Mouse (Mus musculus): ENCODE data around the gene Bckdhb.

The Bckdhb gene

DNA sequence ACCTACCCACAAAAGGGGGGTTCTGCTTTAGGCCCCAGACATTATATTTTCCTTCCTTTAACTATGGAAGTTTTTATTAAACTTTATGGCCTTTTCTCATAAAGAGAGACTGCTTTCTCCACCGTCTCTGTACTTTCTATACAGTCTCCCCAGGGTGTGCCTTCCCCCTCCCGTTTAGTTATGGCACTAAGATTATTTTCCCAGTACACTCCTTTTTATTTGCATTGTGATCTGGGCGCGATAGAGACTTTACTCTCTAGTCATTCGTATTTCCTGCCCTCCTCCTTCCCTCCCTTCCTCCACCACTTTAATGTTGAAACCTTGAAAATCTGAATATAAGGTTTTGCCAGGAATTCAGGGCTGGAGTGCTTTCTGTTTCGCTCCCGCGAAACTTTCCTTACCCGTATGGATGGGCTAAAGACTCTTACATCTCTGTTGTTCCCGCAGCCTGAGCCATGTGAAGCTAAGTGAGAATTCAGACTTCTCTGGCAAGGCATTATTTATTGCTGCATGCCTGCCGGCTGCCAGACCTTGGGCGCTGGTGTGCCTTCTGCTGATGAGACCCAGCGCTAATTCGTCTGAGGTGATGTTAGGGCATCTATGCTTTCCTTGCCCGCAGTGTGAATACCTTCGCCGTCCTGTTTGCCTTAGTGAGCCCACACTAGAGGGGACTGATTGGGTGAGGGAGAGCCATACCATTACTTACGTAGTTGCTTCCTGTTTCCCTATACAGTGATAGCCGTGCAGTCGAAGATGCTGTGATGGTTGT is 182.3 kb downstream of the Bckdhb start:
- DNase-seq (ENCODE audit: low spot score), result no peak

DNA sequence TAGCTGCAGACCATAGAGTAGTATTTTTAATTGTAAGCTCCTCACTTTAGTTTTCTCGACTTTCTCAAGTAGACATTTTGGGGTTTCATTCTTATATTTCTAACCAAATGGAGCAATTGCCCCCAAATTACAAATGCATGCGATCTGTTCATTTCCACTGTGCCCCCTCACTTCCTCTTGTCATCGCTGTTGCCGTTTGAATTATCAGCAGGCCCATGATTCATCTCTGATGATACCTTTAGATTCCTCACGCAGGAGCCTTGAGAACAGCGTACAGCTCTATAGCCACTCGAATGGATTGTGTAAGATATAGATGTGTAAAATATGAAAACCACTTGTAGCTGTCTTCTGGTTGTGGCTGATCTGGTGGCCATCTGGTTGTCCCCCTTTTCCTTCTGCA is 183.6 kb downstream of the Bckdhb start:
- DNase-seq (ENCODE audit: low spot score), result no peak

DNA sequence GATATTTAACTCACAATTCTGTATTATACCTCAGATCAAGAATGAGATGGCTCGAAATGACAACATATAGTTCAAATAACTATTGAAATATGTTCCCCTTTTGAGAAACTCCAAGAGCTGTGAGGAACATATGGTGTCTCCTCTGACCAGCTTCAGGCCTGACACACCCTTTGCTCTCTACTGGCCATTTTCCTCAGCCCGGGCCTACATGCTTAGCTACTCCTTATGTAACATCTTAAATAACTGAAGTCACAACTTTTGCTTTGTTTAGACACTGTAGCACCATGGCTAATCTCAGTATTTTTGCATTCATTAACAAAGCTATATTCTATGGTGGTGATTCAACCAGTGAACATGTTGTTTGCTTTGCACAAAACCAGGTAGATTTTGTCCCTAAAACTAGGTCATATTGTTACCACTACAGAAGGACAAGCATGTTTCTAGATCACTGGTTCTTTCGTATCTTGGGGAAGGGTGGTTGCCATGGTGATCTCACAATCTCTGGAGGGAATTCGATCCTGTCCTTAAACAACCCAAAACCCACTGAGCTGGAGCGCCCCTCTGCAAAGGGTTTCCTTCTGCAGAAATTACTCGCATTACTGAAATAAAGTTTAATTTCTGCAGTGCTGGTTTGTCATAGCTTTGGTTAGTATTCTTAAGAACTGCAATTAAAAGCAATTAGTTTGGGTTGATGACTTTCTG is 185.0 kb downstream of the Bckdhb start:
- DNase-seq (ENCODE audit: low spot score), result no peak

DNA sequence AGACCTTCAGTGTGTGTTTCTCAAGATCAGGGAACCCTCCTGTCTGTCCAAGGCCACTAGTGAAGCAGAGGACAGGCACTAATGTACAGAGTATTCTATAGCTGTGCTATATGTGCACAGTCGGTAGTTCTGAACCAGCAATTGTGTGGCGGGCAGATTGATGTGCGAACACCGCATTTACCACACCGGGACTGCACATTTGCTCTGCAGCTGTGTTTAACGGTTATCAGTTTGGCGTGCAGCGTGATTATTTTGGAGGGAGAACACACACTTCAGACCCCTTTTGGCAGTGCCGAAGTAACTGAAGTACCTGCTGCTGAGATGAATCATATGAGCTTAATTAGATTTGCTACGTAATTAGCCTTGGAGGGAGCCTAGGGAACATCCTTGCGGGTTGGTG is 185.7 kb downstream of the Bckdhb start:
- no peak for DNase-seq (ENCODE audit: low spot score)

DNA sequence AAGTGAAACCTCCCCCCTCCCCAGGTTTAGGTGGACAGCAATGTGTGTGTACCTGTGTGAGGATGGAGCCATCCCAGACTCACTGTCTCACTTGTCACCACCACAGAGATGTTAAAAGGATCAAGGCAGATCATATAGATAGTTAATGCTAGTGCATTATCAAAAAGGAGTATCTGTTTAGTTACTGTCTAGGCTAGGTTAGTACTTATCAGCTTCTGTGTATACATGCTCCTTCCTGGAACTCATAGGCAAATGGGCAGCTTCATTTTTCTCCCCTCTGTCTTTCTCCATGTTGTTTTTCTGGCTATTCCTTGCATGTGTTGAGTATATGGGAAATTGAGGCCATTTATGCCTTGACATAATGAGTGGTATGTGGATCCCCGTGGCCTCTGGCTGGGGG is 187.4 kb downstream of the Bckdhb start:
- no peak for DNase-seq (ENCODE audit: low spot score)

DNA sequence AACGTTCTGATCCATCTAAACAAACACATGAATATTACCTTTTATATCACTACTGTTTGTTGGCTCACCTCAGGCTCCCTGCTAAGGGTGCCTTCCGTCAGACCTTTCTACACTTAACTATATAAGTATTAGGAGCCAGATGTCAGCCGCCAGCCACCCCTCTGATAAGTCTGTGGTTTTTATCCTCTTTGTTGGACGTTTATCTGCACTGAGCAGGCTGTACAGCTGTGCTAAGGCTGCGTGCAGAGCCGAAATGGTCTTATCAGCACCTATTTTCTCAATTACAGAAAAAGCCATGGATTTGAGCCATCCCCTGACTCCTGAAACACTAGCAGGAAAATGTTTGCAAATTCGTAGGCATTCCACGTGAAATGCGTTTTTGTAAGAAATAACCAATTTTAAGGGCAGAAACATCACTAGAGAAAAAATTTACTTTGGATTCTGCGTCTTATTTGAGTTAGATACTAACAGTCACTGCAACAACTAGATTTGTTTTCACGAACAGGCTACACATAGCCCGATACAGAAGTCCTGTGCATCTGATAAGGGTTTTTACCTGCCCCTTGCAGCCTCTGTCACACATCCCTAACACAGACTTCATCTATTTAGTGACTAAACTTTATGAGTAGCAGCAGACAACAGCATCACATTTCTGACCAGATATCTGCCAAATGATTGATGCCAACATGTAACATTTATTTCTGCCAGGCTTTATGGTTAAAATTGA is 188.1 kb downstream of the Bckdhb start:
- no peak for DNase-seq (ENCODE audit: low spot score)

DNA sequence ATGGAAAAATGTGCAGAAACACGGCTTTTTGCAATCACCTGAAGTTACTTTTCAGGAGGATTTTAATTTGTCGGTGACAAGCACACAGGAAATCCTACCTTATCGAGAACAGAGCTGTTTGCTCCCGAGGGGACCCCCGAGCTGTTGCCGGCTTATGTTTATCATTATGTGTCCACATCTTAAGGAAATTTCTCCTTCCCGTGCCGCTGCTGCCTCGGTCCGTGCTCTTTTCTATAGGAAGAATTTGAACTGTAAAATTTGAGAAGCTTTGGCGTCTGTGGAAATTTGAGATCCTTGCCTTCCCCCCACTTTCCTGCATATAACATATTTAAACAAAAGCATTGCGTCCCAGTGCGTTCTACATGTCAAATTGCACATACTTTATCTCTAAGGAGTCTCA is 189.3 kb downstream of the Bckdhb start:
- no peak for DNase-seq (ENCODE audit: low spot score)

DNA sequence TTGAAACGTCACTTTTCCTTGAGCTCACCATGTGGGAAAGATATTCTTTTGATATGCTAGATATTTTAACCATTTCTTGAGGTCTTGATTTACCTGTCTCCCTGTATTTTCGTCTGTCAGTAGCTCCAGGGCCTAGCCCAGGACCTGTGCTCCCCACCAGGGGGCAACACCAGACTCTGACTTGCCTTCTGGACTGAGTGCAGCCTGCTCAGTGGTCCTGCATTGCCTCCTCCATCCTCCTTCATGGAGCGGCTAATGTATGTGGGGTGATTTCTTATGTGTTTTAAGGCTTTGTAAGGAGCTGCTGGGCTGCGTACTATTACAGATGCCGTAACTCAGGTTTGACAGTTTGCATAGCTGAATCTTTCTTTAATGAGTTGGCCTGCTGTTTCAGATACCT is 192.4 kb downstream of the Bckdhb start:
- DNase-seq (ENCODE audit: low spot score), result no peak

DNA sequence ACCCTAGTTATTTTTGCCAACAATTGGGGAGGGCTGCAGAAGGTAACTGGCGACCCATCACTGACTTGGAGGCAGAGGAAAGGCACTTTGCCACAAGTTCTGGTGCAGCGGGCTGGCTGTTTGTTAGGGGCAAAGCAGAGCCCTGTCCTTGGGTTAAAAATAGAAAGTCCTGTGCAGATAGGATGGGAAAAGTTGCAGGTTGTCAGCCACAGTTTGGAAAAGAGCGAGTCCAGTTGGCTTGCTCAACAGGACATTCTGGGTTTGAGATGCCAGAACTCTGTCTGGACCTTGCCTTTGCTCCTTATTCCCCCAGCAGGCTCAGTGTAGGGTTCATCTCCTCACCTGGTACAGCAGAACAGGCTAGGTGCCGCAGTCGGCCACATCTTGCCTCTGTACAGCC is 200.1 kb downstream of the Bckdhb start:
- DNase-seq (ENCODE audit: low spot score), result no peak

DNA sequence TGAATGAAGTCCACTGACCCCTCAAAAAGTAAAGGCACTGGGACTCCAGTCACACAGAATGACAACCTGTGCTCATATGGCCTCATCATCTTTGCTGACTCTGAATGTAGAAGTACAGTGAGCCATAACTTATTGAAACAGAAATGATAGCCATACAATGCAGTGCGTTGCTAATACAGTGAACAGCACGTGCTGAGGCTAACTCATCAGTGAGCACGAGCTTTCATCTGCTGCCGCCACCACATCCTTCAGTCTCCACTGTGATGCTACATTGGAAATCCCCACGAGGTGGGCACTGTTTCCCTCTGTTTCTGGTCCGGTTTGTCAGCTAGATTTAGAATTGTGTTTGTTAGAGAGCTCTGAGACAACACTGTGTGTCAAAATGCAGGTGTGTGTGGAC is 205.4 kb downstream of the Bckdhb start:
- no peak for DNase-seq (ENCODE audit: low spot score)

DNA sequence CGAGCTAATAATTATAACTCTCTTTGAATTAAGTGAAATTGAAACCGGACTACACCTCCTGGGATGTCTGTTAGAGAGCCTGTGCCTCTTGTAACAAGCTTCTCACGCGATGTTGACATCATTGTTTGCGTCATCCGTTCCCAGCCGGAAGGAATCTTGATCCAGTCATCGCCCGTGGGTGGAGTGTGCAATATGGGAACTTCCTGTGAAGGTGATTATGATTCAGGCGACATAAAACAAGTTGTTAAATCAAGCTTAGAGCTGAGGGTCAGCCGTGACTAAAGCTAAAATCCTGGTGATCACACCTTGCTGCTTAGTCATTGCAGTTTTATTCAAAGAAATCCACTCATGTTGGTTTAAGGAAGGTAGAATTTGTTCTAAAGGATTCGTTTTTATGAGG is 210.1 kb downstream of the Bckdhb start:
- DNase-seq (ENCODE audit: low spot score), result no peak

DNA sequence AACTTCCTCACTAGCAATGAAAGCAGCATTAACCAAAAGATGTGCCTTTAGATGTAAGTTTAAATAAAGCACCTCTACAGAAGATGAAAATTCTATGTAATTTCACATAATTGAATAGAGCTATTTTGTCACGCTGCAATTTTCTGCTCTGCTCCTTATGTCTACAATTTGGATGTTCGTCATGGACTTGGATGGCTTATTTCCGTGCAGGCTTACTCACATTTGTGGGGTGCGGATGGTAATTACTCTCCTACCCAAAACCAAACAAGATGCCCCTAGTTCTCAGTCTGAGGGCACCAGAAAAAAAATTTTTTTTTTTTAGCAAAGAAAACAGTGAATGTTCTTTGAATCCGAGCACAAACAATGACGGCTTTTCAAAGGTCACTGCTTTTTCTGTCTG is 212.2 kb downstream of the Bckdhb start:
- DNase-seq (ENCODE audit: low spot score), result no peak

DNA sequence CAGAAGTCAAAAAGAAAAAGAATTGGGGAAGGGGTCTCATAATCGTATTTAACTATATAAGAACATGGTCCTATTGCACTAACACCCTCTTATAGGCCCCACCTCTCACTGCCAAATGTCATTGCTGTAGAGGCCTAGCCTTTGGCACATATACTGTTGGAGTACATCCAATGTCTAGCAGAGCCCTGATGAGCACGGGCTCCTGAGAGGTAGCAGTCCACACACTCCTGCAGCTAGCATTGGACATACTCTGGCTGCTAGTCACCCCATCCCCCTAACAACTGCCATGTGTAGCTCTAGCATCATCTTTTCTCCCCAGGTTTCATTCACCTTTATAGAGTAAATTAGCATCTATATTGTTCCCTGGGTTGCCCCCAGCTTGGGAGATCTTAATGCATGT is 223.2 kb downstream of the Bckdhb start:
- no peak for DNase-seq (ENCODE audit: low spot score)
